Mouse (Mus musculus): Measurements from ENCODE around the gene Eif3g.
A peak's percentile ranks its signal among the peaks of the same experiment; 100 is the strongest.

Eif3g gene

DNA sequence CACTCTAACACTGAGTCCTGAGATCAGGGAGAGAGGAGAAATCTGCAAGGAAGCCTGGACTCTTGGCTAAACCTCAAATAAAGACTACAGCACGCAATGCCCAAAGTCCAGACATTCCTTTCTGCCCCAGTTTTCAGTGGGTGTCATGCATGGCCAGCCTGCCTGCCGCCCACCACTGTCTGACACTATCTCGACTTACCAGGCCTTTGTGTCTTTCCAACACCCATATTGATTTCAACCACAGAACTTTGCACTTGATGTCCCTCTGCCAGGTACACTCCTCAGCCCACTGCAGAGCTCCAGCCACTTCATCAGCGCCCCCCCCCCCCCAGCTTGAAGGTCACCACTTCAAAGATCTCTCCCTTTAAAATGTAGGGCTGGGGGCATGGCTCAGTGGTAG lies 36.2 kb downstream of the Eif3g start:
- DNase-seq (ENCODE audit: extremely low spot score, low read depth, low spot score), result no peak

DNA sequence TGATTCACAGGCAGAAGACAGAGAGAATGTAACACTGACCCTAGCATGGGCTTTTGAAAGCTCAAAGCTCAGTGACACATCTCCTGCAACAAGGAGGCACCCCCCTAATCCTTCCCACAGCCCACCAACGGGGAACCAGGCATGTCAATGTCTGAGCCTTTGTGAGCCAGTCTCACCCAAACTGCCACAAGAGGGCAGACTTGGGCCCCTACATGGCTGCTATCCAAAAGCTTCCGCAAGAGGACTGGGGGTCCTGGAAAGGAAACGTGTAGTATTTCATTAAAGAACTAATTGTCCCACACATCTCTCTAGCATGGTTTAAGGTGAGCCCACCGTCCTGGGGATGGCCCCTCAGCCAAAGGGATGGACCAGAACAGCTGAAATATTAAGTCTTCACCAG lies 36.6 kb downstream of the Eif3g start:
- DNase-seq (ENCODE audit: extremely low spot score, low read depth, low spot score), result no peak

DNA sequence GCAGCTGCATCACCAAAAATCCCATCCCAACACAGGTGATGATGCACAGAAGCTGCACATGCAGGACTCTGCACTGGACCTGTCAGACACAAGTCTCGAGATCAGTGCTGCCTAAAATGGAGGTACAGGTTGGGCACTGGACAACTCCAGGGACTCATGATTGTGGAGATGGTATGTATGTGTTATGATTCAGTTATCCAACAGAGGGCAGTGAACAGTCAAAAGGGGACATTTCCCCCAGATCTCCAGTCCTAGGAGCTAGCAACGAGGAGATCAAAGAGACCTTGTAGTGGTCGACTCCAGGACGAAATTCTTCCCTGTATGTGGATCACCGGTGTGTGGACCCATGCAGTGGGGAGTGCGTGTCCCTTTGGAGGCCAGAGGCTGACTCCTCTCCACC lies 38.5 kb downstream of the Eif3g start:
- no peak for DNase-seq (ENCODE audit: extremely low spot score, low read depth, low spot score)

DNA sequence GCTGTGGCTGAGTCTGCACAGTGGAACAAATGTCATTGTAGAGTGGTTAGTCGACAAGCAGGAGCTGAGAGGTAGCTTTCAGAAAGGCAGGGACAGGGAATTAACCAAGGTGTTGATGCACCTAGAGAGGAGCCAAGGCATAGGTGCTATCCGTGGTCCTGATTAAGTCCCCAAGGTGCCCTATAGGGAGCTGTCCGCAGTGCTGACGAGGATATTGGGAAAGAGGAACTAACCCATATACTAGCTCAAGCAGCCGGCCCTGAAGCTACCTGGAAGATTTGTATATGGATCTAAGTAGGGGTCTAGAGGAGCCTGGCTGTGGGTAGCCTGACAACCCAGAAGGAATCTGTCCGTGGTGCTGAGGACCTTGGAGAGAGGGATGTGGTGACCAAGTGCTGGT lies 41.3 kb downstream of the Eif3g start:
- DNase-seq (ENCODE audit: extremely low spot score, low read depth, low spot score), result peak; percentile 86

DNA sequence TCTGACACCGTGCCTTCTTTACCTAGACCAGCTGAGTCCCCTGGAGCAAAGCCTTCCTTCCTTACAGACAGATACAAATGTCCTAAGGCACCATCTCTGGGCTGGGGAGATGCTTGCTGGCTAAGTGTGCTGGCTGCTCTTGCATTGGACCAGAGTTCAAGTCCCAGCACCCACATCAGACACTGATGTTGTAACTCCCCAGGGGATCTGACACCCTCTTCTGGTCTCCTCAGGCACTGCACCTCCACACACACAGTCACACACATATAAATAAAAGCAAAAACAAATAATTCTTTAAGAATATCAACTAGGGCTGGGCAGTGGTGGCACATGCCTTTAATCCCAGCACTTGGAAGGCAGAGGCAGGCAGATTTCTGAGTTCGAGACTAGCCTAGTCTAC lies 48.2 kb downstream of the Eif3g start:
- DNase-seq (ENCODE audit: extremely low spot score, low read depth, low spot score), result no peak
